Mouse (Mus musculus) G1E-ER4 (cell line): ENCODE results near the gene Cdon. TPM values are rescaled to one million over a fixed set of nuclear protein-coding genes. Genes with fewer than 3 reads are reported as not detected.

ENCODE experiments used
- GATA1 ChIP-seq: IDR thresholded peaks from one replicate; pipeline ENCODE4 v1.8.0; 2012; ENCODE audit warnings: low read length, inconsistent platforms
- polyA plus RNA-seq: library from polyadenylated mRNA; stranded (reverse); fragments of >175 nt; gene quantifications from 2 replicates; pipeline ENCODE4 v1.2.3, GENCODE M21; 2012

Gene Cdon
- polyA plus RNA-seq, 1 experiment: not detected

DNA sequence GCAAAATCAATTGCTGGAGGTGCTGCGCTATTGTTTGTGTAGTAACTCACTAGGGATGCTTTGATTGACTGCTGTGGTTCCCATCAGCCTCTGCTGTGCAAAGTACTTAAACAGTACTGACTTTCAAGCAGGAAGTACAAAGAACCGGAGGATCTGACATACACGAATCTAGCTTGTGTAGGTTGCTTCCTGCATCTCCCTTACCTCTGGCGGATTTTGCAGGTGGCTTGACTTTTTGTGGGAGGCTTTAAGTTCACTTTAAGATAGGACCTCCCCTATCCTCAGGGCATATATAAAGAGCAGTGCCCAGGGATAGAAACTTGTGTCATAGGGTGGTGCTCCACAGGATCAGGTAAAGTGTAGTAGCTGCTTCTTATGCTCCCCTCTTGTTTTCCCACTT is 2.3 kb downstream of the Cdon start:
- no peak for TF ChIP-seq GATA1

DNA sequence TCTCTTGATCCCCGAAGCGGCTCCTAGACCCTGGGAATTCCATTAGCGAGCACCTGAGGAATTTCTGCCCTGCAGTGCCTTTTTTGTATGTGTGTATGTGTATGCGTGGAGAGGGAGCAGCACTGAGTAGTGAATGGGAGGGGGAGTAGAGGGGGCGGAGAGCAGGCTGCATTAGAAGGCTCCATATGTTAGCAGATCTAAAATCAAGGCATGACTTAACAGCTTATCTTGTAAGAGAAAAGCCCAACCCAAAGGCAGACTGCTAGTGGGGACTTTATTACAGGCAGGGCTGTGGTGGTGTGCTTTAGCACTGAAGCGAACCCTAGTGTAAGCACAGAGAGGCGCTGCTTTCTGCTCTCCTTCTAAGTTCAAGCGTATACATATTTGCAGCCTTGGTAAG is 3.7 kb downstream of the Cdon start:
- TF ChIP-seq GATA1: no peak

DNA sequence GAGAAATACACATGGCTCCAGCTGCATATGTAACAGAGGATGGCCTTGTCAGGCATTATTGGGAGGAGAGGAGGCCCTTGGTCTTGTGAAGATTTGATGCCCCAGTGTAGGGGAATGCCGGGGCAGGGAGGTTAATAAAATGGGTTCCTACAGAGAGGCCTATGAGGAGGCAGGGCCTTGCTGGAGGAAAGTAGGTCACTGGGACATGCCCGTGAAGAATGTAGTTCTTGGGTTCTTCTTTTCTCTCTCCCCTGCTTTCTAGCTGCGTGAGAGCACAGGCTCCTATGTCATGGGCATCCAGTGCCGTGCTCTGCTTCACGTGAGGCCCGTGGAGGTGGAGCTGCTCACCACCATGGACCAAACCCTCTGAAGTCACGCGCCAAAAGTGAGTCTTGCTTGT is 9.5 kb downstream of the Cdon start:
- no peak for TF ChIP-seq GATA1

DNA sequence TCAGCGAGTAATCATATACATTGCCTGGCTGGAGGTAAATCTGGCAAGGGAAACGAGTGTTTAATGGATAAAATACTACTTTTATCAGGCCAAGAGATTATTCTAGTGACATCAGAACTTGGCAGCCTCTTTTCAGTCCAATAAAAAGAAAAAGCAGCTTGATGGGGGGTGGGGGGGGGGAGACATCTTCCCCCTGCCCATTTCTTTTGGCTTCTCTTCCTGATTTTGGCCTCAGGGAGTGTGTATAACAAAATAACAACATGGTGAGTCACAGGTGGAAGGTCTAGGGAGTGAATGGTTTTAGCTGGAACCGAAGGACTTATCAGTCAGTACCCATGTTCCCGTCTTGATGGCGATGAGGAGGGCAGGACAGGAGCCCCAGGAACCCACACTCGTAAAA is 10.5 kb downstream of the Cdon start:
- TF ChIP-seq GATA1: no peak

DNA sequence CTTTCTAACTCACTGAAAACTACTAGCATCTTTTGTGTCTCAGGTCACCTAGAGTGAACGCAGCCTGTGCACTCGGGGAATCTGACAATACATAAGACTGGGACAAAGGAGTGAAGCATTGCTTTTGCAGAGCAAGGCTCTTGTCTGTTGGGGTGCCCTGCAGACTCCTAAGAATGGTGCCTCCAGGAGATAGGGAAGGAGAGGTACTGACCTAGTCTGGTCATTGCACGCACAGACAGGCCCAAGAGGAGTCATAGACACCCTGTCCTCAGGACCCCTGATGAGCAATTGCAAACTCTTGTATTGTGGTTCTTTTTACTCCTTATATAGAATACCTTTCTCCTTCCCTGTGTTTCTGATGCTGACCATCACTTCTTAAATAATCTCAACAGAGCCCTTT is 13.4 kb downstream of the Cdon start:
- no peak for TF ChIP-seq GATA1

DNA sequence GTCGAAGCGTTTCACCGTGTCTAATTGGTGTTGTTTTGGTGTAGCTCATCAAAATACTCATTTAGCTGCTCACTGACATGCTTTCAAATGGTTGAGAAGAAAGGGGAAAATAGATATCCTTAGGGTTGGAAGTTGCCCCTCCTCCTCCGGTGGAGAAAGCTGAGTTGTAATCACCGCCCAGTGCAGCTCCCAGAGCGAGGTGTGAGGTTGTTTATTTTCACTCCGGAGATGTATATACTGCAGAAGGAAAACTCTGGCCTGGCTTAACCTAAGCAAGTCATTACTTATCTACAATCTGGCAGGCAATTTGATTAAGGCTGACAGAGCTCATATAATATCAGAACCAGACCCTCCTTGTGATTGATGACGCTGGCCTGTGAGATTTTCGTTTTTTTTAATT is 14.6 kb downstream of the Cdon start:
- TF ChIP-seq GATA1: no peak

DNA sequence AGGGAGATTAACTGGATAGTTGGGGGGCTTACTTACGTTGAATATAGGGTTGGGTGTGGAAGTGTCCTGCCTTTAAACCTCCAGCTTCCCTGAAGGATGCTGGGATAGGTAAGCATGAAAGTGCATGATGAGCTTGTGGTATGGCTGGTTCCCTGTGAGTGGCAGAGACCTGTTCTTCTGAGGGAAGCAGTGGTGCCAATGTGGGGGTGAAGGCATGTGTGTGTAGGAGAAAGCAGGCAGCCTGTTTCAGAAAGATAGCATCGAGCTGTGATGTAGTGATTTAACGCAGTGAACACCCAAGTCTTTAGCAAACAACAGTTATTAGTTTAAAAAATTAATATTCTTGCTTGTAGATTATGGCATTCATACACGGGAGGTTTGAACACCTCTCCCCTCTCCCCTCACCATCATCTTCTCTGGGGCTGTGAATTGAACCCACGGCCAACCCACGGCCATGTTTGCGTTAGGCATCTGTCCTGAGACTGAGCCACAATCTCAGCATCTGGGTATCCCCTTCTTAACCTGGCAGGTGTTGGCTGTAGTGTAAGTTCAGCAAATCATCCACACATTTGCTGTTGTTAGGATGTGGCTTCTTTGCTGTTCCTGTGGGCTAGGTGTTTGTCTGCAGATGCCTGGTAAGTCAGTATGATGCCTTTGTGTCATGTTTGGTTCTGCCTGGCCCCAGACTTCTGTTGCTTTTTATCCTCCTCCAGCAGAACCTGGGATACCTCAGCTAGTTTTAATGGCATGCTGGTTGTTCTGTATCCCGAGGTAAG is 17.5 kb downstream of the Cdon start:
- no peak for TF ChIP-seq GATA1

DNA sequence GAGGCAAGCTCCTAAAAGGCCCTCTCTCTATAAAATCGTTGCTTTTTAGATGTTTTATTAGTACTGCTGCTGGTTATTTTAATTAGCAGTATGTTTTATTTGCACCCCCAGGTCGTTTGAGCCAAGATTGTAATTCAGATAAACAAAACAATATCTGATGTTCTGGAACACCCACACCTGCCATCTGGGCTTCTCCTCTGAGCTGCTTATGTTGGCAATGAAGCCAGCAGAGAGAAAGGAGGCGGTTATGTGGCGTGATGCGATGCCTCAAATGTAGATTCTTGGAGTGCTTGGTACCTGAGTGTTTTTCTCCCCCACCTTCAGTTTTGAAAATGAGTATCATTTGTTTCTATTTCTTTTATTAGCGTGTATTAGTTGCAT is 18.1 kb downstream of the Cdon start:
- TF ChIP-seq GATA1: no peak

DNA sequence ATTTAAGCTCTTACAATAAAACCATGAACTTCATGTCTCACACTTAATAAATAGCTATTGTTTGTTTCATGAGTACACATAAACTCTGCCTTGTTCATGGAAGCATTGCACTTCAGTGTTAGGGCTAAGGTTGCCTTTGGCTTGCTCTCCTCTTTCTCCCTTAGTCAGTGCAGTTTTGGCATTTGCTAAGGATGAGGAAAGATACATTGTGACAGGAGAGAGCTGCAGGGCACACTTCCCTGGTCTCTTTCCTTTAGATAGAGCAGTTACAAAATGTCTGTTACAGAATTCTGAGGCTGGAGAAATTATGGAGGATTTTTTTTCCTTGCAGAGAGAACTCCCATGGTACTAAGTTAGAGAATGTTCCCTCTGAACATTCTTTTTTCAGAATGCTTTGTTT is 18.8 kb downstream of the Cdon start:
- TF ChIP-seq GATA1: no peak

DNA sequence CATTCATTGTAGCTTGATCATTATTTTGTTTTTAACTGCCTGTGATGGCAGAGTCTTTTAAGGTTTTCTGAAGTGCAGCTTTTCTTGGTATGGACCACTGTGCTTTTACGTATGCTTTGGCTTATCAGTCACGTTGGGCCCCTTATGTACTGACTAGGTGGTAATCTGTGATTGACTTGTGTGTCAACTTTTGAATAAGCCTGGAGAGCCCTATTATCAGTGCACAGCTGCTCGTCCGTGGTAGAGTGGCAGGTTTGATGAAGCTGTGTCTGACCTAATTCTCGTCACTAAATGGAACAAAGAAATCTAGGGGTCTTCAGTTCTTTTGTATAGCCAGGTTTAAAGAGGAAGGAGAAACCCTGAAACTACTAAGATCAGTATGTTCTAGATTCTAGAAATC is 21.5 kb downstream of the Cdon start:
- no peak for TF ChIP-seq GATA1

DNA sequence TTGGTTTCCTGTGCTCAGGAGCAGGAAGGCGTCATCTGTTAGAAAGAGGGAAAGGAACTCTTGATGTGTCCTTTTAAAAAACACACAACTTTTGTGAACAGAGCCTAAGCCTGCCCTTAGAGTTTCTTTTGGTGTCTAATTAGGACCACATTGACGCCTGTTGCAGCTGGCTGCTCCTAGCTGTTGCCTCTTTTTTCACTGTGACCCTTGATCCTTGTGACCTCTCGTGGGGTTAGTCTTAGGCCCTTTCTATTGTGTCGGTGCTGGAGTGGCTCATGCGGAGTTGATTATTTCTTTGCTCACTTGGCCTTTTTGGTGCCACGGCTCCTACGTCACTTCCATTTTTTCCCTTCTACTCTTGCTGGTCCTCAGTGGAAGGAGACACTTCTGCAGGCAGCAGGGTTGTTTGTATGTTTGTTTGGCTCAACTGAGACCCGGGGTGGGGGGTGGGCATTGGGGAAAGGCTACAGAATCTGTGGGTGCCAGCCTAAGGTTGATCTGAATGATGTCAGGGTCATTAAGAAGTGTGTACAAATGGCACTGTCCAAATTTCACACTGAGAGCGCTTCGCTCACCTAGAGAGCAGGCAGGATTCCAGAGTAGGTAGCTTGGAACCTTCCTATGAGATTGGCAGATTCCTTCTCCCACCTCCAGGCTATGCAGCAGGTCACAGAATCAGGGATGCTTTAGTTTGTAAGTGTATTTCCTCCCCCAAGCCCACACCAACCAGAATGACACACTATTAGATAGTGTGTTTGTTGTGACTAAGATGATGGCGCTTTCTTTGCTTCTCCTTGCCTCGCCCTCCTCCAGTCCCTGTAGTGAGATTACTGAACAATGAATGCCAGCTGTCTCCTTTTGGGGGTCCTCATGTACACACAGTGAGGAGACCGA is 22.9 kb downstream of the Cdon start:
- no peak for TF ChIP-seq GATA1

DNA sequence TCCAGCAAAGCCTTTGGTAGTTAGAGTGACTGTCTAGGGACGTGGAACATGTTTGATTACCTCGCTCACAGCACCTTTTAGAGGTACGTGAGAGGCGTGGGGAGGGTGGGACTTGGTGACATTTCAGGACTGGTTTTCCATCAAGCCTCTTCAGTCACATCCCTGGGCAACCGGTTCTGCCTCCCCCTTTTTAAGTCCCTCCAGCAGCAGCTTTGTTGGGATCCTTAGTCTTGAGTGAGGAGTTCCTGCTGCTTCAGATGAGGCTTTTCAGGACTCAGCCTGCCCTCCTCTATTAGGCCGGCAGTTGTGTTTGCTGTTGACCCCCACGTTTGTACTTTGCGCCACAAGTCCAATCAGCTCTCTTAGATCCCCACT is 23.6 kb downstream of the Cdon start:
- TF ChIP-seq GATA1: no peak

DNA sequence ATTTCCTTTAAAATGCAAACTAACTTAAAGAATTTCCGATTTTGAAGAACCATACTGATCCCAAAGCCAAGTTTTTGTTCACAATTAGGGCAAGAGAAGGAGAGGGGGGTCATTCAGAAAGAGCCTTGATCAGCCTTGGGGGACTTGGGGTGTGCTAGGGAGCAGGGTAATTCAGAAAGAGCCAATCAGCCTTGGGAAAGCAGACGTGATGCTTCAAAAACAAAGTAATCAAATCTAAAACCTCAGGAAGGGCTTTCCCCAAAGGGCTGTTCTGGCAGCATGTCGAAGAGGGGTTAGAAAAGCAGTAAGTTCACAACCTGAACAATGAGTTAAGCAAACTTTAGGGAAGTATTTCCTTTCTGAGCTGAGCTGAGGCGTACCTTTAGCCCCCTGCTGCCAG is 26.0 kb downstream of the Cdon start:
- TF ChIP-seq GATA1: no peak

DNA sequence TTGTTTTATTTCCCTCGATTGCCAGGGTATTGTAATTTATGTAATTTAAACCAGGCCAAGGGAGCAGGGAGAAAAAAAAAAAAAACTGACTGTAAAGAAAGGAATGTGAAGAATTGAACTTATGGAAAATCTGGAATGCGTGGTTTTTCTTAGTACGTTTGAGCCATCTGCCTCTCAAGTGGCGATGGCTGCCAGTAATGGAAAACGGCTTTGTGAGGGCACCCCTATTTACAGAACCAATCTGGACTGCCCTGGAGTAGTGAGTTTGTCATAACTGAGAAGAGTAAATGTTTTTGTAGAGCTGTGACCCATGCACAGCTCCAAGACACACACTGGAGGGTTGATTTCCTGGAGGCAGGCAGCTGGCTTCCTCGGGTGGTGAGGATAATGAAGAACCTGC is 32.4 kb downstream of the Cdon start:
- no peak for TF ChIP-seq GATA1

DNA sequence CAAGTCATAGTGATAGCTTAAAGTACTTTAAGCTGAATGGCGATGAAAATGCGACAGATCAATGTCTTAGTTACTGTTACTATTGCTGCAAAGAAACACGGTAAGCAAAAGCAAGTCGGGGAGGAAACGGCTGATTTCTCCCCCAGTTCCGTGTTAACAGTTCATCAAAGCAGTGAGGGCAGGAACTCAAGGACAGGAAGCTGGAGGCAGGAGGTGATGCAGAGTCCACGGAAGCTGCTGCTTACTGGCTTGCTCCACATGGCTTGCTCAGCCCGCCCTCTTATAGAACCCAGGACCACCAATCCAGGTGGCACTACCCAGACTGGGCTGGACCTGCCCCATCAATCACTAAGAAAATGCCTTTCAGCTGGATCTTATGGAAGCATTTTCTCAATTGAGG is 38.7 kb downstream of the Cdon start:
- TF ChIP-seq GATA1: no peak

DNA sequence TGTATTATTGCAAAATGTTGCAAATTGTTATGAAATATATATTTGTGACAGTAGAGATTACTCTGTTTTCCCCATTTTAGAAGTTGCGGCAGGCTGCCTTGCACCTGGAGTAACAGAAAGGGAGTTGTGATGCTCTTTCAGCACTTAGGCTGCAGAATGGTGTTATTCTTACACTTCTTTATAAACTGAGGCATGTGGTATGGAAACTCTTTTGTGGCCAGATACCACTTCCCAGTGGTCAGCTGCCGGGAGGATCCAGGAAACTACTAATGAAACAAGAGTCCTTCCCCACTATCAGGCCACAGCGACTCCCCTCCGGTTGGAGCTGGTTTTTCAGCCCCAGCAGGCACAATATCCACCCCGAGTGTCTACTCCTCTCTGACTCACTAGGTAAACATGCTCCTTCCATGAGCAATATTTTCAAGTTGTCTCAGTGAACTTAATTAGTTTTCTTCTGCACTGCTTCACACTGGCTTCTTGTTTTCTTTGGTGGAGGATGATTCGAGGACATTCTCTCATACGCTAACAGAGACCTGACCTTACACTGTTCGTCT is 46.4 kb downstream of the Cdon start:
- no peak for TF ChIP-seq GATA1

DNA sequence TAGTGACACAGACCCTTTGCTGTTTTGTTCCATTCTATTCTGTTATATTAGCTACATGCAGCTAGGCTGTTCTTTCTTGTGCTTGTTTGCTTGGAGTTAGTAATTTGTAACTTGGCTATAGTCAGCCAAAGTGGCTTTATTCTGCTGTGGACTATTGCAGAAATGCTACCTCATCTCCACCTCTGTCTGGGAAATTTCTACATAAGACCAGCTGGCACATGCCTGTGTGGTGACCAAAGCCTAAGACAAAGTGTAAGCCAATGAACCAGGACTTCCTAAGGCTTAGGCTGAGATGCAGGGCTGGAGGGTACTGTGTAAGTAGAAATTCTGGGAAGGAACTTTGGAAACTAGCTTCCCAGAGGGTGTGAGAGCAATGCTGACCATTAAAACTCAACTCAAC is 48.0 kb downstream of the Cdon start:
- no peak for TF ChIP-seq GATA1
